Mouse (Mus musculus) heart, embryonic 14.5 days (tissue): ENCODE data around the gene Tctn1. TPM values are rescaled to one million over a fixed set of nuclear protein-coding genes. Genes with fewer than 3 reads are reported as not detected.

Source experiments
- ATAC-seq: fragments of 200-750 bp; cut with Nextera tagmentation; 2 replicates; pipeline ENCODE4 v1.8.0; 2017; ENCODE audit warnings: low read depth, moderate TSS enrichment; ENCODE audit not compliant: insufficient number of reproducible peaks, insufficient read depth, low FRiP score
- H3K27ac ChIP-seq, 2 experiments: fragments of 200-500 bp in 1 of 2; fragments of 300-500 bp in 1 of 2; sonication (generic) in 1 of 2; replicated peaks in 1 of 2; 2 replicates each; pipeline ENCODE4 v1.5.1; 2012 to 2014; ENCODE audit warnings: low read depth in 2 of 2, low read length in 2 of 2, control low read depth in 1 of 2, mild to moderate bottlenecking in 1 of 2, mixed read lengths in 1 of 2; ENCODE audit not compliant: control insufficient read depth in 1 of 2, insufficient read depth in 1 of 2
- H3K27me3 ChIP-seq: fragments of 300-500 bp; sonication (generic); 2 replicates; pipeline ENCODE4 v1.6.1; 2014; ENCODE audit warnings: mild to moderate bottlenecking, low read length, control low read depth; ENCODE audit not compliant: control insufficient read depth, insufficient read depth
- H3K36me3 ChIP-seq: fragments of 300-500 bp; sonication (generic); 2 replicates; pipeline ENCODE4 v1.6.1; 2014; ENCODE audit warnings: mild to moderate bottlenecking, control low read depth, low read length, mixed read lengths; ENCODE audit not compliant: control insufficient read depth, insufficient read depth
- H3K4me1 ChIP-seq, 2 experiments: fragments of 200-500 bp in 1 of 2; fragments of 300-500 bp in 1 of 2; sonication (generic) in 1 of 2; 2 replicates each; pipeline ENCODE4 v1.6.1; 2012 to 2014; ENCODE audit warnings: low read length in 2 of 2, control low read depth in 1 of 2, mixed read lengths in 1 of 2; ENCODE audit not compliant: control insufficient read depth in 2 of 2, insufficient read depth in 2 of 2
- H3K4me2 ChIP-seq: fragments of 300-500 bp; sonication (generic); 2 replicates; pipeline ENCODE4 v1.6.1; 2014; ENCODE audit warnings: mild to moderate bottlenecking, low read length
- H3K4me3 ChIP-seq, 2 experiments: fragments of 200-500 bp in 1 of 2; fragments of 300-500 bp in 1 of 2; sonication (generic) in 1 of 2; 2 replicates each; pipeline ENCODE4 v1.5.1; 2012 to 2014; ENCODE audit warnings: low read length in 2 of 2, mild to moderate bottlenecking in 2 of 2, control low read depth in 1 of 2, low read depth in 1 of 2, moderate library complexity in 1 of 2; ENCODE audit not compliant: control insufficient read depth in 1 of 2, insufficient read depth in 1 of 2
- H3K9ac ChIP-seq: fragments of 300-500 bp; sonication (generic); 2 replicates; pipeline ENCODE4 v1.6.1; 2014; ENCODE audit warnings: mild to moderate bottlenecking, low read length
- H3K9me3 ChIP-seq: fragments of 300-500 bp; sonication (generic); 2 replicates; pipeline ENCODE4 v1.6.1; 2016; ENCODE audit warnings: low read length, control low read depth; ENCODE audit not compliant: control insufficient read depth
- WGBS: fragments of 180-500 bp; shearing (Covaris S2); extraction: QIAGEN DNeasy Blood & Tissue Kit; methylation state at CpG from one replicate; pipeline ENCODE4 v1.1.7; 2014; 5-methylcytosine and 5-hydroxymethylcytosine counted together
- polyA plus RNA-seq: library from polyadenylated mRNA; unstranded; fragments of >200 nt; fragmentation: Nextera tagmentation; extraction: Ambion mirVana; gene quantifications from 2 replicates; pipeline ENCODE4 v1.2.1, GENCODE M21; 2014

Tctn1 gene
- polyA plus RNA-seq, 1 experiment from 2014 or later = 3.4 TPM

GRCm38 (mm10) chr5:122234319-122235195, 29.7 kb downstream of the Tctn1 start:
- peaks cover 0 to 3% of the 10 kb centered on the region in 2 experiments; a peak in 1 of 4 replicates for H3K4me1 ChIP-seq
- no peaks in the 10 kb centered on the region for H3K36me3 ChIP-seq
- no peak for ATAC-seq
- no peaks in the 10 kb centered on the region for H3K9me3 ChIP-seq
- no peak overlapping the region for H3K9ac ChIP-seq
- no peaks in the 10 kb centered on the region for H3K27me3 ChIP-seq
- H3K27ac ChIP-seq = no peak overlapping the region
- H3K4me2 ChIP-seq = no peak overlapping the region
- H3K4me3 ChIP-seq = no peak overlapping the region
- 68% methylated on average over 9 of the region's 9 CpGs for WGBS

GRCm38 (mm10) chr5:122233695-122234094, 30.6 kb downstream of the Tctn1 start:
- no peaks in the 10 kb centered on the region for H3K27me3 ChIP-seq
- 80% methylated on average over 12 of the region's 12 CpGs for WGBS
- H3K9ac ChIP-seq = no peak overlapping the region
- H3K27ac ChIP-seq = no peak overlapping the region
- ATAC-seq = no peak
- H3K4me2 ChIP-seq = no peak overlapping the region
- H3K4me3 ChIP-seq = no peak overlapping the region
- H3K36me3 ChIP-seq = no peaks in the 10 kb centered on the region
- no peaks in the 10 kb centered on the region for H3K9me3 ChIP-seq
- H3K4me1 ChIP-seq = no peaks in the 10 kb centered on the region; a peak in 1 of 4 replicates

- Histone ChIP-seq H3K27ac (no peak overlapping the region), H3K4me3 (no peak overlapping the region), H3K9ac (no peak overlapping the region), H3K4me2 (no peak overlapping the region), H3K36me3 (no peaks in the 10 kb centered on the region), H3K27me3 (no peaks in the 10 kb centered on the region), H3K4me1 (no peaks in the 10 kb centered on the region; a peak in 1 of 4 replicates), H3K9me3 (no peaks in the 10 kb centered on the region)
- WGBS = 68% methylated on average over 14 of the region's 14 CpGs
- no peak for ATAC-seq
Measured at GRCm38 (mm10) chr5:122233077-122233581, 31.1 kb downstream of the Tctn1 start.

- H3K36me3 ChIP-seq = no peaks in the 10 kb centered on the region
- H3K4me1 ChIP-seq = no peaks in the 10 kb centered on the region; a peak in 1 of 4 replicates
- peaks cover 3% of the 10 kb centered on the region; the same call in 1 of the 2 replicates for H3K9me3 ChIP-seq
- H3K27me3 ChIP-seq = no peaks in the 10 kb centered on the region
- no peak for ATAC-seq
- H3K4me3 ChIP-seq = no peak overlapping the region
- H3K27ac ChIP-seq = no peak overlapping the region
- H3K9ac ChIP-seq = no peak overlapping the region
- WGBS = 64% methylated on average over 5 of the region's 5 CpGs
- H3K4me2 ChIP-seq = no peak overlapping the region
Measured at GRCm38 (mm10) chr5:122232004-122232403, 32.3 kb downstream of the Tctn1 start.

- ATAC-seq = no peak
- no peaks in the 10 kb centered on the region for H3K36me3 ChIP-seq
- no peaks in the 10 kb centered on the region for H3K27me3 ChIP-seq
- H3K9me3 ChIP-seq = peaks cover 3% of the 10 kb centered on the region; the same call in 1 of the 2 replicates
- no peak overlapping the region for H3K27ac ChIP-seq
- no peak overlapping the region for H3K9ac ChIP-seq
- no peak overlapping the region for H3K4me3 ChIP-seq
- no peak overlapping the region for H3K4me2 ChIP-seq
- no peaks in the 10 kb centered on the region; a peak in 1 of 4 replicates for H3K4me1 ChIP-seq
- WGBS = 64% methylated on average over 6 of the region's 6 CpGs
Measured at GRCm38 (mm10) chr5:122231431-122231830, 32.8 kb downstream of the Tctn1 start.

GRCm38 (mm10) chr5:122230816-122231215, 33.4 kb downstream of the Tctn1 start:
- Histone ChIP-seq H3K36me3 (no peaks in the 10 kb centered on the region), H3K9me3 (peaks cover 3% of the 10 kb centered on the region; the same call in 1 of the 2 replicates), H3K4me2 (no peak overlapping the region), H3K27ac (no peak overlapping the region), H3K9ac (no peak overlapping the region), H3K4me3 (no peak overlapping the region), H3K4me1 (no peaks in the 10 kb centered on the region; a peak in 1 of 4 replicates), H3K27me3 (no peaks in the 10 kb centered on the region)
- 82% methylated on average over 4 of the region's 4 CpGs for WGBS
- ATAC-seq = no peak

- no peak for ATAC-seq
- 53% methylated on average over 3 of the region's 4 CpGs for WGBS
Measured at GRCm38 (mm10) chr5:122228772-122229171, 35.5 kb downstream of the Tctn1 start.

More at GRCm38 (mm10) chr5:122228772-122229171, 35.5 kb downstream of the Tctn1 start:
- Histone ChIP-seq H3K4me2 (no peak overlapping the region), H3K27me3 (no peaks in the 10 kb centered on the region), H3K4me1 (no peaks in the 10 kb centered on the region; a peak in 1 of 4 replicates), H3K4me3 (no peak overlapping the region), H3K27ac (no peak overlapping the region), H3K9ac (no peak overlapping the region), H3K36me3 (no peaks in the 10 kb centered on the region), H3K9me3 (peaks cover 3% of the 10 kb centered on the region; the same call in 1 of the 2 replicates)
